Mouse (Mus musculus): ENCODE measurements around the gene Park7. TPM values are rescaled to one million over a fixed set of nuclear protein-coding genes. Genes with fewer than 3 reads are reported as not detected.

The Park7 gene
- polyA plus RNA-seq, 1 experiment: 312 TPM

DNA sequence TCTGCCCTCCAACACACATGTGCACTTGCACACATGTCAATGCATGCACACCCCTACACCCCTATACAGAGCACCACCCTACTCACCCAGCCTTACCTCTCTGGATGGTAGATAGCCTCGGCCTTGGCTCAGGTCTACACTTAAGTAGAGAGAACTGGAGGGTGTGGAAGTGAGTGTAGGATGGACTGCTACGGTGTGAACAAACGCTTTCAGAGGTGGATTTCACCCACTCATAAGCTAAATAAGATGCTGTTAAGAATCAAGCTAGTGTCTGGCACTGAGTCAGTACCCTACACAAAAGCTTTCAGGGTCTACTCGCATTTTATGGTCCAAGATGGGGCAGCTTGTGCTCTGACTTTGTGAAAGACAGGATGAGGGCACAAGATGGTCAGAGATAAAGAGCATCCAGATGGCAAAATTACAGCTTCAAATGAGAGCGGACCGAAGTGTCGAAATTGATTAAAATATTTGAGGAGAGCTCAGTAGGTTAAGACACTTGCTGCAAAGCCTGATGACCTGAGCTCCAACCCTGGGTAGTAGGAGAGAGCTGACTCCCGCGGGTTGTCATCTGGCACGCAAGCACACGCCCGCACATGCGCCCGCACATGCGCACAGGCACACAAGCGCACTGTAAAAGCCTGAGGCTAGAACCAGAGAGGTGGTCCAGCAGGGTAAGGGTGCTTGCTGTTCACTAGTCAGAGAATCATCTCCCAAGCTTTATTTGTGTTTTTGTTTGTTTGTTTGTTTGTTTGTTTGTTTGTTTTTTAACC, 23.2 kb upstream of the Park7 start:
- H3K4me2 ChIP-seq (ENCODE audit: low read depth): no peak overlapping the region

GRCm38 (mm10) chr4:150933503-150933902, 19.3 kb upstream of the Park7 start:
- no peak overlapping the region for H3K4me3 ChIP-seq
- no peak overlapping the region for H3ac ChIP-seq (ENCODE audit: control insufficient read depth, insufficient read length)
- TF ChIP-seq CEBPB (IDR thresholded peaks at IDR 0.05; ENCODE audit: insufficient read depth, poor library complexity, severe bottlenecking) (no peak; the same call in 1 of the 2 replicates), MAX (IDR thresholded peaks at IDR 0.05; ENCODE audit: low read depth) (no peak), E2F4 (IDR thresholded peaks at IDR 0.05; ENCODE audit: insufficient read depth) (no peak), SRF (IDR thresholded peaks at IDR 0.05; ENCODE audit: control insufficient read depth, insufficient read length, low read depth) (no peak), TCF12 (IDR thresholded peaks at IDR 0.05; ENCODE audit: insufficient read depth, poor library complexity, severe bottlenecking) (no peak)
- peaks cover 5% of the 10 kb centered on the region for H3K27me3 ChIP-seq (ENCODE audit: control insufficient read depth, insufficient read depth, insufficient read length)
- no peak overlapping the region for H3K4me2 ChIP-seq (ENCODE audit: low read depth)
- no peaks in the 10 kb centered on the region for H3K36me3 ChIP-seq (ENCODE audit: control insufficient read depth, insufficient read depth)
- H3K79me2 ChIP-seq (ENCODE audit: control insufficient read depth, insufficient read depth): no peaks in the 10 kb centered on the region

More for the DNA sequence above, 23.2 kb upstream of the Park7 start:
- no peaks in the 10 kb centered on the region for H3K27me3 ChIP-seq (ENCODE audit: control insufficient read depth, insufficient read depth, insufficient read length)
- no peak for TF ChIP-seq MAX (IDR thresholded peaks at IDR 0.05; ENCODE audit: low read depth)
- TF ChIP-seq TCF12 (IDR thresholded peaks at IDR 0.05; ENCODE audit: insufficient read depth, poor library complexity, severe bottlenecking): no peak
- TF ChIP-seq MYOG (IDR thresholded peaks at IDR 0.05; ENCODE audit: control insufficient read depth in 1 of 3, insufficient read depth in 1 of 3, insufficient read length in 2 of 3, low read depth in 2 of 3): no peak
- no peak for TF ChIP-seq POLR2A (IDR thresholded peaks at IDR 0.05; ENCODE audit: insufficient read length, low read depth)
- TF ChIP-seq TCF3 (IDR thresholded peaks at IDR 0.05; ENCODE audit: insufficient read length, low read depth): no peak
- TF ChIP-seq CEBPB (IDR thresholded peaks at IDR 0.05; ENCODE audit: insufficient read depth, poor library complexity, severe bottlenecking): no peak
- no peak for TF ChIP-seq MYOD1 (IDR thresholded peaks at IDR 0.05; ENCODE audit: control insufficient read depth in 1 of 3, insufficient read length in 2 of 3, low read depth in 2 of 3)
- no peak for TF ChIP-seq USF1 (IDR thresholded peaks at IDR 0.05; ENCODE audit: low read depth)
- TF ChIP-seq E2F4 (IDR thresholded peaks at IDR 0.05; ENCODE audit: insufficient read depth): no peak
- no peak for TF ChIP-seq POLR2AphosphoS2 (IDR thresholded peaks at IDR 0.05; ENCODE audit: insufficient read length, low read depth)
- TF ChIP-seq REST (IDR thresholded peaks at IDR 0.05; ENCODE audit: insufficient read depth, insufficient read length): no peak
- TF ChIP-seq SRF (IDR thresholded peaks at IDR 0.05; ENCODE audit: control insufficient read depth, insufficient read length, low read depth): no peak
- H3K4me3 ChIP-seq: no peak overlapping the region
- H3K36me3 ChIP-seq (ENCODE audit: control insufficient read depth, insufficient read depth): no peaks in the 10 kb centered on the region
- H3ac ChIP-seq (ENCODE audit: control insufficient read depth, insufficient read length): no peak overlapping the region
- no peaks in the 10 kb centered on the region for H3K79me2 ChIP-seq (ENCODE audit: control insufficient read depth, insufficient read depth)

DNA sequence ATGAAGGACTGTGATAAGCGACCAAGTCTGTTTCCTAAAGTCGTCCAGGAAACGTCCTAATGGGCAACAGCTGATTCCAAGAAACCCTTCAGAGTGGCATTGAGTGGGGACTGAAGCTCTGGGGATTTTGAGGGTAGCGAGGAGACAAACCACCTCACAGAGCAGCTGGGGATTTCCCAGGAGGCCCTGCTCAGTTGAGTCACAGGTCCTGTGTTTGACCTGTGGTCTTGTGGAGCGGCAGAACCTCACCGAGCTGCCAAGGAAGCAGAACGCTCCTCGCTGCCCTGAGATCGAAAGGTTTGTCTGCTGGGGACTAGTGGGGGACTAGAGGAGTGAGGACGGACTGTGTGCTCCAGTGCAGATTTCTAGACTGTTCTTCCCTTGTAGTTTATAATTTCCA, 13.6 kb upstream of the Park7 start:
- Histone ChIP-seq H3K4me2 (ENCODE audit: low read depth) (peak overlapping the region; percentile 65), H3K27me3 (ENCODE audit: control insufficient read depth, insufficient read depth, insufficient read length) (peaks cover 5% of the 10 kb centered on the region), H3ac (ENCODE audit: control insufficient read depth, insufficient read length) (no peak overlapping the region), H3K4me3 (no peak overlapping the region), H3K79me2 (ENCODE audit: control insufficient read depth, insufficient read depth) (no peaks in the 10 kb centered on the region), H3K36me3 (ENCODE audit: control insufficient read depth, insufficient read depth) (no peaks in the 10 kb centered on the region)
- TF ChIP-seq USF1 (IDR thresholded peaks at IDR 0.05; ENCODE audit: low read depth) (no peak), MYOG (IDR thresholded peaks at IDR 0.05; ENCODE audit: control insufficient read depth in 1 of 3, insufficient read depth in 1 of 3, insufficient read length in 2 of 3, low read depth in 2 of 3) (peak in 1 of 3 experiments; percentile 49)

- peak overlapping the region; percentile 65 for H3K4me2 ChIP-seq (ENCODE audit: low read depth)
- no peak overlapping the region for H3K4me3 ChIP-seq
- H3K79me2 ChIP-seq (ENCODE audit: control insufficient read depth, insufficient read depth): no peaks in the 10 kb centered on the region
- H3ac ChIP-seq (ENCODE audit: control insufficient read depth, insufficient read length): no peak overlapping the region
- no peaks in the 10 kb centered on the region for H3K36me3 ChIP-seq (ENCODE audit: control insufficient read depth, insufficient read depth)
- H3K27me3 ChIP-seq (ENCODE audit: control insufficient read depth, insufficient read depth, insufficient read length): peaks cover 5% of the 10 kb centered on the region
- no peak for TF ChIP-seq MAX (IDR thresholded peaks at IDR 0.05; ENCODE audit: low read depth)
- TF ChIP-seq USF1 (IDR thresholded peaks at IDR 0.05; ENCODE audit: low read depth): peak; percentile 45
- TF ChIP-seq MYOD1 (IDR thresholded peaks at IDR 0.05; ENCODE audit: control insufficient read depth in 1 of 3, insufficient read length in 2 of 3, low read depth in 2 of 3): no peak
- no peak for TF ChIP-seq SRF (IDR thresholded peaks at IDR 0.05; ENCODE audit: control insufficient read depth, insufficient read length, low read depth)
- TF ChIP-seq POLR2AphosphoS2 (IDR thresholded peaks at IDR 0.05; ENCODE audit: insufficient read length, low read depth): no peak
- TF ChIP-seq CEBPB (IDR thresholded peaks at IDR 0.05; ENCODE audit: insufficient read depth, poor library complexity, severe bottlenecking): no peak
Measured at GRCm38 (mm10) chr4:150926924-150927705, 12.9 kb upstream of the Park7 start.

DNA sequence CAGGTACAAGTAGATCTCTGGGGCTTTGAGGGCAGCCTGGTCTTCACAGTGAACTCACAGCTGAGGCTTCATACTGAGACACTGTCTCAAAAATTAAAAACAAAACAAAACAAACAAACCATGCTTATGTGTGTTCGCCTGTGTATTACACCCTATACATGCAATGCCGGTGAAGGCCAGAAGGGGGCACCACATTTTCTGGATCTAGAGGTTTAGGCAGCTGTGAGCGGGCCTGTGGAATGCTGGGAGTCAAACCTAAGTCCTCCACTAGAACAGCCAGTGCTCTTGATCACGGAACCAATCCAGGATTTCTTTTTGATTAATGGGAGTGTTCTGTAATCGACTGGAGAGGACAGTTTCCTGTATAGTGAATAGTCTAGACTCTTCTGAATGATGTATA, 11.7 kb upstream of the Park7 start:
- Histone ChIP-seq H3K4me3 (no peak overlapping the region), H3K4me2 (ENCODE audit: low read depth) (no peak overlapping the region), H3K27me3 (ENCODE audit: control insufficient read depth, insufficient read depth, insufficient read length) (peaks cover 5% of the 10 kb centered on the region), H3K79me2 (ENCODE audit: control insufficient read depth, insufficient read depth) (no peaks in the 10 kb centered on the region), H3ac (ENCODE audit: control insufficient read depth, insufficient read length) (no peak overlapping the region), H3K36me3 (ENCODE audit: control insufficient read depth, insufficient read depth) (no peaks in the 10 kb centered on the region)
- no peak for TF ChIP-seq MYOG (IDR thresholded peaks at IDR 0.05; ENCODE audit: control insufficient read depth in 1 of 3, insufficient read depth in 1 of 3, insufficient read length in 2 of 3, low read depth in 2 of 3)
- TF ChIP-seq POLR2AphosphoS2 (IDR thresholded peaks at IDR 0.05; ENCODE audit: insufficient read length, low read depth): no peak
- no peak for TF ChIP-seq REST (IDR thresholded peaks at IDR 0.05; ENCODE audit: insufficient read depth, insufficient read length)
- no peak for TF ChIP-seq USF1 (IDR thresholded peaks at IDR 0.05; ENCODE audit: low read depth)
- no peak for TF ChIP-seq MAX (IDR thresholded peaks at IDR 0.05; ENCODE audit: low read depth)
- no peak for TF ChIP-seq E2F4 (IDR thresholded peaks at IDR 0.05; ENCODE audit: insufficient read depth)
